Mouse (Mus musculus): ENCODE data around the gene Cdca8. TPM values are rescaled to one million over a fixed set of nuclear protein-coding genes. Genes with fewer than 3 reads are reported as not detected.

Gene Cdca8
- polyA plus RNA-seq, 1 experiment from 2014 or later = 210 TPM

DNA sequence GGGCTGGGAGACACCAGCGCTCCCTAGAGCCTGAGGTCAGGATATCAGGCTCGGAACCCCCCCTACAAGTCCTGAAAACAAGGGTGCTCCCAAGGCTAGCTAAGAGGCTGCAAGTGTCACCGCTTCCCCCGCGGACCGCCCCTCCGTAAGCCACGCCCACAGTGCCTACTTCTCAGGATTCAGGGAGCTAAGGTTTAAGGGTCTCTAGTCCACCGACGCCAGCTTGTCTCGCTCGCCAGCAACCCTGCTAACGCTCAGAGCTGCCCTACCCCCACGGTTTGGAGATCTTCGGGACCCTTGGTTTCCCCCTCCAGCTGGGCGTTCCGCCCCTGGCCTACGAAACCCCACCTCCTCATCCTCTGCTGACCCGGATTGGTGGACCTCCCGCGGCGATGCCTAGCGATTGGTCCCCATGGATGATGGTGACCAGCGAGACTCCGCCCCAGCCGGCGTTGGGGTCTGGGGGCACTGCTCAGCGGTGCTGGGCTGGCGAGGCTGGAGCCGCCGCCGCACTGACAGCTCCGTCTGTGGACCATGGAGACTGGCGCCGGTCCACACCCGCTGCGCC is 57.7 kb downstream of the Cdca8 start:
- peaks cover 7% of the 10 kb centered on the region; the same call in 1 of the 2 replicates for H3K4me1 ChIP-seq (ENCODE audit: control insufficient read depth, insufficient read depth, low read length)
- H3K9ac ChIP-seq (ENCODE audit: low read length) = no peak overlapping the region
- no peaks in the 10 kb centered on the region for H3K36me3 ChIP-seq (ENCODE audit: control insufficient read depth, insufficient read depth, low read length)
- no peak overlapping the region for H3K27ac ChIP-seq (replicated peaks; ENCODE audit: low read depth, low read length)
- WGBS = under 1% methylated on average over 32 of the region's 37 CpGs
- H3K4me2 ChIP-seq (ENCODE audit: low read depth, severe bottlenecking) = peak overlapping the region; percentile 51
- peaks cover 68% of the 10 kb centered on the region for H3K27me3 ChIP-seq (ENCODE audit: control insufficient read depth, insufficient read depth, low read length)
- no peaks in the 10 kb centered on the region for H3K9me3 ChIP-seq (ENCODE audit: control insufficient read depth, low read length)
- ATAC-seq (ENCODE audit: insufficient number of reproducible peaks, low FRiP score, low TSS enrichment, low read depth) = peak; percentile 75
- DNase-seq (ENCODE audit: low spot score) = peak; percentile 79
- H3K4me3 ChIP-seq (ENCODE audit: low read depth, low read length) = peak overlapping the region; percentile 22

DNA sequence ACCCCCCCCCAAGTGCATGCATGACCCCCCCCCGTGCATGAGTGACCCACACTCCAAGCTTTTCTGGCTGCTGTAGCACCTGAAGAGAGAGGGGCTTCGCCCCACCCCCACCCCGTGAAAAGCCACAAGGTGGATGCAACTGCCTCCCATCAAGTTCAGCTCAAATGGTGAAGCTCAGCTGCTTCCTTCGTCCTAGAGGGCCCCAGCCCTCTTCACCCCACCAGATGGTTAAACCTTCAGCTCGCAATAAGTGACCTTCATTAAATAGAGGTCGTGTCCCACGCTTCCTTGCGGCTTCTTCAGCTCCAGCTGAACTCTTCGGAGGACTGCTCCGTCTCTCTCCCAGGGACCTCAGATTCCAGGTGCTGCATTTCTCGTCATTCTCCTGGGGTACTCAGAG is 58.5 kb downstream of the Cdca8 start, which contains the start of gene Epha10:
TSS of gene Epha10 (plus strand) at position 301 of the 400 bp plus-strand sequence.
- Histone ChIP-seq H3K36me3 (ENCODE audit: control insufficient read depth, insufficient read depth, low read length) (no peaks in the 10 kb centered on the region), H3K9ac (ENCODE audit: low read length) (no peak within 1 kb of the TSS), H3K4me3 (ENCODE audit: low read depth, low read length) (peak within 1 kb of the TSS; percentile 22), H3K4me2 (ENCODE audit: low read depth, severe bottlenecking) (peak within 1 kb of the TSS; percentile 51), H3K4me1 (ENCODE audit: control insufficient read depth, insufficient read depth, low read length) (peaks cover 7% of the 10 kb centered on the region; the same call in 1 of the 2 replicates), H3K9me3 (ENCODE audit: control insufficient read depth, low read length) (no peaks in the 10 kb centered on the region), H3K27me3 (ENCODE audit: control insufficient read depth, insufficient read depth, low read length) (peaks cover 60% of the 10 kb centered on the region), H3K27ac (replicated peaks; ENCODE audit: low read depth, low read length) (no peak within 1 kb of the TSS)
- DNase-seq (ENCODE audit: low spot score) (no peak), ATAC-seq (ENCODE audit: insufficient number of reproducible peaks, low FRiP score, low TSS enrichment, low read depth) (no peak)
- WGBS = 8% methylated on average over 11 of the region's 11 CpGs

DNA sequence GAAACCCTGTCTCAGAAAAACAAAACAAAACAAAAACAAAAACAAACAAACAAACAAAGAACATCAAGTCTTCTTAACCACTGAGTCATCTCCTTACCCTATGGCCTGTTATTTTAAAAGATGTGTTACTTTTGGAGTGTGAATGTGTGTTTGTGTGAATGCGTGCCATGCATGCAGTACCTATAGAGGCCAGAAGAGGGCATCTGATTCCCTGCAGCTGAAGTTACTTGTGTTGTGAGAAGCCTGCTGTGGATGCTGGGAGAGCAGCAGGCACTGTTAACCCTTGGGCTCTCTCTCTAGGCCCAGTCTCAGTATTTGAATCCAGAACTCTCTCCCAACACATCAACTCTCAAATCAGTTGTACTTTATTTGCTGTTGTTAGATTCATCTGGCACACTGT is 66.4 kb downstream of the Cdca8 start:
- DNase-seq (ENCODE audit: low spot score) = no peak
- no peak overlapping the region for H3K9ac ChIP-seq (ENCODE audit: low read length)
- ATAC-seq (ENCODE audit: insufficient number of reproducible peaks, low FRiP score, low TSS enrichment, low read depth) = no peak
- no peaks in the 10 kb centered on the region for H3K9me3 ChIP-seq (ENCODE audit: control insufficient read depth, low read length)
- no peaks in the 10 kb centered on the region for H3K4me1 ChIP-seq (ENCODE audit: control insufficient read depth, insufficient read depth, low read length)
- WGBS = 97% methylated on average over 1 of the region's 1 CpGs
- H3K27me3 ChIP-seq (ENCODE audit: control insufficient read depth, insufficient read depth, low read length) = no peaks in the 10 kb centered on the region
- H3K4me3 ChIP-seq (ENCODE audit: low read depth, low read length) = no peak overlapping the region
- H3K27ac ChIP-seq (replicated peaks; ENCODE audit: low read depth, low read length) = no peak overlapping the region
- H3K4me2 ChIP-seq (ENCODE audit: low read depth, severe bottlenecking) = no peak overlapping the region
- no peaks in the 10 kb centered on the region for H3K36me3 ChIP-seq (ENCODE audit: control insufficient read depth, insufficient read depth, low read length)

Other genes starting within 250 kb of the Cdca8 start
- 78.9 TPM in 2 replicates for gene Utp11, start 245.7 kb downstream of the Cdca8 start, polyA plus RNA-seq (2014; fragmentation: Nextera tagmentation; extraction: Ambion mirVana)
- gene Fhl3, start 238.6 kb downstream of the Cdca8 start, polyA plus RNA-seq (2014; fragmentation: Nextera tagmentation; extraction: Ambion mirVana) = 11.5 and 11.6 TPM in 2 replicates
- gene Sf3a3, start 224.5 kb downstream of the Cdca8 start, polyA plus RNA-seq (2014; fragmentation: Nextera tagmentation; extraction: Ambion mirVana) = 250 and 252 TPM in 2 replicates
- gene Inpp5b, start 197.5 kb downstream of the Cdca8 start, polyA plus RNA-seq (2014; fragmentation: Nextera tagmentation; extraction: Ambion mirVana) = 22.3 and 26.1 TPM in 2 replicates
- 14.1 TPM in 2 replicates for gene Mtf1, start 137.2 kb downstream of the Cdca8 start, polyA plus RNA-seq (2014; fragmentation: Nextera tagmentation; extraction: Ambion mirVana)
- gene Yrdc, start 88.6 kb downstream of the Cdca8 start, polyA plus RNA-seq (2014; fragmentation: Nextera tagmentation; extraction: Ambion mirVana) = 46.8 and 47.3 TPM in 2 replicates
- gene 1110065P20Rik, start 88.1 kb downstream of the Cdca8 start, polyA plus RNA-seq (2014; fragmentation: Nextera tagmentation; extraction: Ambion mirVana) = 46.6 and 47.5 TPM in 2 replicates
- gene Maneal, start 77.1 kb downstream of the Cdca8 start, polyA plus RNA-seq (2014; fragmentation: Nextera tagmentation; extraction: Ambion mirVana) = 0.43 and 0.81 TPM in 2 replicates
- 0.10 and 0.17 TPM in 2 replicates for gene Epha10, start 58.4 kb downstream of the Cdca8 start, polyA plus RNA-seq (2014; fragmentation: Nextera tagmentation; extraction: Ambion mirVana)
- gene 9930104L06Rik, start 2.3 kb downstream of the Cdca8 start, polyA plus RNA-seq (2014; fragmentation: Nextera tagmentation; extraction: Ambion mirVana) = 4.9 and 5.1 TPM in 2 replicates
- gene Rspo1, start 47.1 kb upstream of the Cdca8 start, polyA plus RNA-seq (2014; fragmentation: Nextera tagmentation; extraction: Ambion mirVana) = 3.1 and 5.1 TPM in 2 replicates
- gene Gnl2, start 77.3 kb upstream of the Cdca8 start, polyA plus RNA-seq (2014; fragmentation: Nextera tagmentation; extraction: Ambion mirVana) = 85.8 and 91.5 TPM in 2 replicates
- 0.09 TPM in 2 replicates for gene Dnali1, start 126.4 kb upstream of the Cdca8 start, polyA plus RNA-seq (2014; fragmentation: Nextera tagmentation; extraction: Ambion mirVana)
- 40.4 and 41.6 TPM in 2 replicates for gene Snip1, start 127.4 kb upstream of the Cdca8 start, polyA plus RNA-seq (2014; fragmentation: Nextera tagmentation; extraction: Ambion mirVana)
- 90.1 and 97.4 TPM in 2 replicates for gene Meaf6, start 145.8 kb upstream of the Cdca8 start, polyA plus RNA-seq (2014; fragmentation: Nextera tagmentation; extraction: Ambion mirVana)
- gene Zc3h12a, start 188.5 kb upstream of the Cdca8 start, polyA plus RNA-seq (2014; fragmentation: Nextera tagmentation; extraction: Ambion mirVana) = 0.63 and 0.82 TPM in 2 replicates